Mouse (Mus musculus) MN1 (cell line): ENCODE results near the gene Ppil4.

Source experiments
- DNase-seq: peaks from one replicate; pipeline ENCODE4 v3.0.0-alpha.2; 2016; ENCODE audit warnings: low spot score

Gene Ppil4

DNA sequence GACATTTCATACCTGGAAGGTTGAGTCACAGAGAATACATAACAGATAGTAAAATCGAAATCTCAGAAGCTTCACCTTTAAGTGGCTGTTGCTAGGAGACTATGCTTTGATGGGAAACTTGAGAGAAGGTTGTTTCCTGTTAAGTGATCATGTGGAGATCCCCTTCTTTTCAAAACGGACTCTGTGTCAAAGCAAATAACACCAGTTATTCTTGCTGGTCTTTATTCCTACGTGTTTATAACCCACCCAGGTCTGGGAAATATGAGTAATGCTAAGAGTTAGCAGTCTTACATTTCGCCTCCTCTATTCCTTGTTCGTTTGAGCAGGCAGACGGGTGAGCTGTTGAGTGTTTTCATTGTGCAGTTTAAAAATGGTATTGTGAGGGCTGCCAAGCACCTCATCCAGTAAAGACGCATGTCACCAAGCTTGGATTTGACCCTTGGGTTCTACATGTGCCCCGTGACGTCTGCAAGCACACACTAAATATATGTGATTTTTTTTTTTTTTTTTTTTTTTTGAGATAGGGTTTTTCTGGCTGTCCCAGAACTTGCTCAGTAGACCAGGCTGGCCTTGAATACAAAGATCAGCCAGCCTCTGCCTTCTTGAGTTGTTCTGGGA lies 32.1 kb downstream of the Ppil4 start:
- DNase-seq = no peak

DNA sequence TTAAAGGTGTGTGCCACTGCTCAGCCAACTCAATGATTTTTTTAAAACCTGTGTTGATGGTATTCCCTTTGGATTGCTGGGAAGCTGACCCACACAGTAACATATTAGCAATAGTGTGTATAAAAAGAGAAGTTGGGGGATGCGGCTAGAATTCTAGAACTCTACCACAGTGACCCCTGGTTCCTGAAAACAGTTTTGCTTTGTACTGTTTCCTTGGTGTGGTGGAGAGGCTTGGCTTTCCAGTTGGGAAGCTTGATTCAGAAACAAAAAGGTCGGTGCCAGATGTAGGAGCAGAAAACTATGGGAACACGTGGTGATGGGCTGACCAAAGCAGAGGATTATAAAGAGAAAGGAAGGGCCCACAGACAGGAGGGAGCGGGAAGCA lies 32.6 kb downstream of the Ppil4 start:
- DNase-seq = no peak

DNA sequence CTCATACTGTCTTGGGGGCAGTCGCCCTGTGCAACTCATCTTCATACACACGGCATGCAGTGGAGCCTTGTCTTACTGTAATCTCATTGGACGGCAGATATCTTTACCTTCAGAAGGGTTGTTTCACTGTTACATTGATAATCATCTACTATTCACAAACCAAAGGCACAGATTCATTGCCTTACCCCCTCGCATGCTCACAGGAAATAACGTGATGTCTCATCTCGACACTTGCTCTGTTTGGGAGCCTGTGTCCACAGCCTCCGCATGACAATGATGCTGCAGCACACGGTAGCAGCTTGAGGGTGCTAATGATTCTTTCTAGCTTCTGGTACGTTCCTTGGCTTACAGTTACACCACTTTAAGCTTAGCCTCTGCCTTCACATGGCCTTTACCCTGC lies 33.4 kb downstream of the Ppil4 start:
- DNase-seq = no peak

DNA sequence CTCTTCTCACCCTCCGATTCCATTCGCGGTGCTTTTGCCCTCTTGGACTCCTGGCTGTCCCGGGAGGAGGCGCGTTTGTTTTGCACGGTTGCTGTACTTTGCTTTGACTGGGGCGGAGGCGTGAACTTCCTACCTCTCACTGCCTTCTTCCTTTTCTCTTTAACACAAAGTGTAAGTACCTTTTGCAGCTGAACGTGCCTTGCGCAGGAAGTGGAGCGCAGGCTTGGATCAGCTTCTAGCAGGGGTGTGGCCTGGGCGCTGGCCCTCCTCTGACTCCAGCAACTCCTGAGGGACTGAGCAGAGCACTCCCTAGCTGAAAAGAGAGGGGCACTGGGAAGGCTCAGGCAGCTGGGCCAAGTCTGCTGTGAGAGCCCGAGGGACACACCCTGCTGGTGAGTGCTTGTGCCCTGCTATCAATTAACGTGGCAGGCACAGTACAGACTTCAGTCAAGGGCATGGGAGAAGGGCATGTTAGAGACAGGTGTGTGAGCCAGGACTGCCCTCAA lies 39.5 kb downstream of the Ppil4 start, which contains the start of gene Zc3h12d:
Gene Zc3h12d, plus strand, starts transcription at position 300 of the 506 bp plus-strand sequence.
- peak; percentile 34 for DNase-seq

DNA sequence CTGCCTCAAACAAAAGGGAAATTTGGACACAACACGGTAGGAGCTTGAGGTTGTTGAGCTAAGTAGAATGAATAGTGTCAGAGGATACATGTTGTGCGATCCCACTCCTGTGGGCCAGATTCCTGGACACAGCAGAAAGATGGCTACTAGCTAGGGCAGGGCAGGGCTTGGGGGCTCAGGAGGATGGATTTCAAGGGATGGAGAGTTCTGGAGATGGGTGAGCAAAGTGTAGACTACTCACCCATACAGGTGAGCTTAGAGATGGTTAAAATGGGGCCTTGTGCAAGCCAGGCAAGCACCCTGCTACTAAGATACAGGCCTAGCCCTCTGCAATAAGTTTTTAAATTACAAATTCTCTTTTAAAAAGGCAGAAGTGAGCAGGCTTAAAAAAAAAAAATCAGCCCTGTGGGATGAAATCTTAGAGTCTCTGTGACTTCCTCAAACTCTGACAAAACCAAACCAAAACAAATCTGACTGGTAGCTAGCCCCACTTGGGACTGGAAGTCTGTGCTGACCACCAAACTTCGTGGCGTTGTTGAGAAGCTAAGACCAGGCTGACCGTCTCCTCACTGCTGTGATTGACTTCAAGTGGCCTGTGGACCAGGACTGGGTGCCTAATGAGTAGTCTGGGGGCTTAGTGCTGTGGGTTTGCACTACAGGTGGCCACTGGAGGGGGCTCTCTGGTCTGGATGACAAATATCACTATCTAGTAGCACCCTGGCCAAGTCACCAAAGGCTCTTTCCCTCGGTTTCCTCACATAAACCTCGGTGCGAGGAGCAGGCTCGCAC lies 40.9 kb downstream of the Ppil4 start:
- no peak for DNase-seq

- DNase-seq = no peak
These were observed 42.1 kb downstream of the Ppil4 start for GRCm38 (mm10) chr10:7834671-7835225.

GRCm38 (mm10) chr10:7836902-7837301 lies 44.2 kb downstream of the Ppil4 start:
- DNase-seq = no peak

- DNase-seq = no peak
These were observed 44.8 kb downstream of the Ppil4 start for GRCm38 (mm10) chr10:7837446-7837845.

DNA sequence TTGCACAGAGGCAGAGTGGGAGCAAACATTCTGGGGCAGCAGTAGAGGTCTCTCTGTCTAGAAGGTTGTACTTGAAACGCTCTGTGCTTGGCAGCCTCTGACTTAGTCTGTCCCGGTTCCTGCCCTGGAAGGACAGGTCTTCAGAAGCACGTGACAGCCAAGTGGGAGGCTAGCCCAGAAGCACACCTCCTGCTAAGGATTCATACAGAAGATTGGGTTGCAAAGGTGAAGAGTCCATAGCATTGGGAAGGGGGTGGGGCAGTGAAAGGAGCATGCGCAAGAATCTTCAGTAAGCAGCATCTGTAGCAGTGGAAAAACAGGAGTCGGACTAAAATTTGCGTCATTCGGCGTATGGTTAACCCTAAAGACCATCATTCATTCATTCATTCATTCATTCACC lies 45.3 kb downstream of the Ppil4 start:
- no peak for DNase-seq

GRCm38 (mm10) chr10:7838874-7839421 lies 46.3 kb downstream of the Ppil4 start:
- peak; percentile 17 for DNase-seq

DNA sequence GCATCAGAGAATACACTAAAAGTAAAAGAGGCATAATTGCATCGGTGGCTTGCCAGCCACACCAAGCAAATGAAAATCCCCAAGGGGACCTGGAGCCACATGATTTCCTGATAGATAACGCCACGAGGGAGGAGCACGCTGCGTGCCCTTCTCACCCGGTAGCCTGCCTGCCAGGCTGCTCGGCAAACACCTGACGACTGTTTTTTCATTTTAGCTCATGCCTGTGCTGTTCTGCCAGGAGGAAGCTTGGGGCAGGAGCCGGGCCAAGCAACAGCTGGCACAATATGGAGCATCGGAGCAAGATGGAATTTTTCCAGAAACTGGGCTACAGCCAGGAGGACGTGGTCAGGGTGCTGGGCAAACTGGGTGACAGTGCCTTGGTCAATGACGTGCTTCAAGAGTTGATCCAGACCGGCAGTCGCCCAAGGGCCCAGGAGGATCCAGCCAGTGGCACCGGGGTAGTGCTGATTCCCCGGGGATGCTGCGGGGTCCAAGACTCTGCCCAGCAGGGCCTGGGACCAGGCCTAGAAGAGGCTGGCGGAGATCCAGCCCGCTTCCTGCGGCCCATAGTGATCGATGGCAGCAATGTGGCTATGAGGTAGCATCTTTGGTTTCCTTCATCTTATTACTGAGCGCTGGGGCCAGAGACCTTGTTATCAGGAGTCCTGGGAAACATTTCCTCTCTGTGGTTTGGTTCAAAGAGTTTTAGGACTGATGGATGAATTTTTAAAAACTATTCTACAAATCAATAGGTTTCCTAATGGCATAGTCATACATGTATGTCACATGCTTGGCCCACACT lies 47.1 kb downstream of the Ppil4 start:
- peak; percentile 74 for DNase-seq

DNA sequence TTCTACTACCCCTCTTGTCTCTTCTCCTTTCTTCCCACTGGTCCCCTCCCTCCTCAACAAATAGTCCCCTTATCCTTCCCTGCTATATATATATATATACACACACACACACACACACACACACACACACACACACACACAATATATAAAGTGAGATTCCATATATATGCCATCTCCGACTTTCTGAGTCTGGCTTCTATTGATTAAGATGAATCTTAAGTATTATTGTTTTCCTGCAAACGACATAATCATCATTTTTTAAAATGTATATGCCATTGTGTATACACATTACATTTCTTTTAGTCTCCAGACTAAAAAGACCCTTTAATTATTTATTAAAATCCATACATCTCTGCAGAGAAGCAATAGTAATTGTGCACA lies 47.7 kb downstream of the Ppil4 start:
- DNase-seq = no peak

DNA sequence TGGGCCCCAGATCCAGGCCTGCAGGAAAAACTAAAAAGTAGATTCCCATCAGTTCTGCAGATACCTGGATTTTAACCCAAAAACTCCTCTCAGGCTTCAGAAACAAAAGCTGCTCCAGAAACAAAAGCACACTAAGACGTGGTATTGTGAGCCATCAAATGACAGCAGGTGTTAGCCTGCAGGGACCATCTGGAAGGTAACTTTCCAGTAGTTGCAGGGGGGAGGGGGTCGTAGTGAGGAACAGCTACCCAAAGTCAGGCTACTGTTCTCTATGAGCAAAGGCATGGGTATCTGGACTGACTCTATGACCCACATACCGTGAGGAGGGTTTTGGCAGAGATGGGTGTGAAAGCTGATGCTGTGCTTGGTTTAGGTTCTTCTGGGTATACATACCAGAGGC lies 48.1 kb downstream of the Ppil4 start:
- DNase-seq = no peak

- no peak for DNase-seq
These were observed 48.9 kb downstream of the Ppil4 start for GRCm38 (mm10) chr10:7841571-7842080.

DNA sequence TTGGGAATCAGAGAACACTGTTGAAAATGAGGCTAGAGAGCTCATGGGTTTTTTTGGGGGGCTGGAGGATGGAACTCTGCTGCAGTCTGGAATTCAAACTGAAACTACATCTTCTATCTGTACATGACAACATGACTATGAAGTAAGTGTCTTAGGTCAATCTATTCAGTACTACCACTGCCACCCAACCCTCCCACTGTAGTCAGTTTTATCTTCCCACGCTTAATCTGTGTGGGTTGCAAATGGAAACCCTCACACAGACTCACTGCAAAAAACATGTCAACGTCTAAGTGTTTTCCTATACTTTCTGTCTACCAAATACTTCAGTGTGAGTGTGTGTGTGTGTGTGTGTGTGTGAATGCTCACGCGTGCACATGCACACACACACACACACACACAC lies 50.5 kb downstream of the Ppil4 start:
- no peak for DNase-seq

DNA sequence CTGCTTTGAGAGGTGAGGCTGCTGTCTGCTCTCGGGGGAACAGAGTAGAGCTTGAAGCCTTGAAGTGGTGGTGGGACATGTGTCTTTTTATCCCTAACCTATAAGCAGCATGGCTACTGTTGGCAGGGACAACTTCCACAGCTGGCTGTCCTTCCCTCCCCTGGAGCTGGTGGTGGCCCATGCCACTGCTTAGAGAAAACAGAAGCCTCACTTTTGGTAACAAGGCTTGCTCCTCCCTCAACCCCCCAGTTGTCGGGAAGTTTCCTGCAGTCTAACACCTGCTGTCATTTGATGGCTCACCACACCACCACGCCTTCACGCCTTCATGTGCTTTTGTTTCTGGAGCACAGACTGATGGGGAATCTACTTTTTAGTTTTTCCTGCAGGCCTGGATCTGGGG lies 51.5 kb downstream of the Ppil4 start:
- no peak for DNase-seq

DNA sequence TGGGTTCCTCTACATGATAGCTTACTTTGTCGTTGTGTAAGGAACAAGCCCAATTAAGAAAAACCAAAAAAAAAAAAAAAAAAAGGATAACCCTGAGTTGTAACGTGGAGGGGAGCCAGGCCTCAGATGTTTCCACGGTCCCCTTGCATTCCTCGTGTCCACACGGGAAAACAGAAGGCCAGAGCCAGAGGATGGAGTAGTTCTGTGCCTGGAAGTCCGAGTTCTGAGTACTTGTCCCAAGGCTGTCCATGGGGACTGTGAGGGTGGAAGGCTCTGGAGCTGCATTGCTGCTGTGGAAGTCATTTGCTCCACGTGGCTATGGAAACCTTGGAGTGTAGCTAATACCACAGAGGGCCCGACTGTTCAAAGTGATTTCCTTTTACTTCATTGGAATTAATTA lies 52.4 kb downstream of the Ppil4 start:
- DNase-seq = no peak

- DNase-seq = no peak
These were observed 53.3 kb downstream of the Ppil4 start for GRCm38 (mm10) chr10:7845991-7846390.

DNA sequence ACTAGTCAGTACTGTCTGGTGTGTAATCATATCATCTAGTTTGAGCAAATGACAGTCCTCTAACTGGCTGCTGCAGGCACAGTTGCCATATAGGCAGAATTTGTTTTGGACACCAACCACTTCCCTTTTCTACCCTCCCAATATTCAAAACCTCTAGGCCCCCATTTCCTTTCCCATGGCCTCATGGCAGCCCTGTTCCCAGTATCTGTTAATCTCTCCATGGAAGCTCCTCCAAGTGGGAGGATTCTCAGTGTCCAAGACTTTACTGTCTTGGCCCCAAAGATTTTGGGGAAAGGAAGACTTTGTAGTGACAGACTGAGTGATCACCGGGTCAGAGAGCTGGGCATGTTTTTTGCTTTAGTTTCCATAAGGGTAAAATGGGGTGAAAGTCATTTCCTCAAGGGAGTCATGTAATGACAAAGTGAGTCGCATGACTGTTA lies 54.5 kb downstream of the Ppil4 start:
- no peak for DNase-seq

DNA sequence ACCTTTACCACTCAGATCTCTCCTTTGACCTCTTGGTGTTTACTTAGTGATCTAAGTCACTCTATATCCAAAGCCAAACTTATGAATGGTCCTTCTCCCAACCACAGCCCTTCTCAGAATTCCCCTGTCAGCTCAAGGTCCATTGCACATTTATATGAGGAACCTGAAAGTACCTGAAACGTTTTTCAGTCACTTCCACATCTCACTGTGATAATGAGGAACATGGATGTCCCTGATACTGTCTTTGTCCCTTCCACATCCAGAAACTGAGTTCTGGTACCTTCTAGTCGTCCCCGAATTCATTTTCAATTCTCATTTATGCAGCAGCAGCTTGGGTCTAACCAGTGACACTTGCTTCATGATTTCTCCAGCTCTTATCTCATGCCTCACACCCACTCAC lies 59.2 kb downstream of the Ppil4 start:
- DNase-seq = no peak

- DNase-seq = no peak
These were observed 67.8 kb downstream of the Ppil4 start for GRCm38 (mm10) chr10:7860494-7860893.
